Mouse (Mus musculus): ENCODE measurements at regions not wholly inside any gene's neighbourhood (a gene's known extent, or its start where the extent isn't known, plus 50 kb on each side); places are given as distances from the start of the nearest gene placed in this dataset.

- DNase-seq: no peak
- intact Hi-C loops (cut with DNase I): no loop called here
Measured at GRCm38 (mm10) chr8:38723254-38723653, 1729.8 kb downstream of the AI429214 start.

GRCm38 (mm10) chr8:38725257-38725656, 1731.9 kb downstream of the AI429214 start:
- no peak for DNase-seq
- intact Hi-C loops (cut with DNase I): no loop called here

- intact Hi-C loops (cut with DNase I): no loop called here
- DNase-seq: no peak
Measured at GRCm38 (mm10) chr8:38747134-38747533, 1753.7 kb downstream of the AI429214 start.

GRCm38 (mm10) chr8:38766626-38767226, 1773.3 kb downstream of the AI429214 start:
- intact Hi-C loops (cut with DNase I): no loop called here
- DNase-seq: no peak

GRCm38 (mm10) chr8:38812482-38812881, 1819.1 kb downstream of the AI429214 start:
- intact Hi-C loops (cut with DNase I): no loop called here
- DNase-seq: no peak

GRCm38 (mm10) chr8:38818163-38818562, 1824.8 kb downstream of the AI429214 start:
- intact Hi-C loops (cut with DNase I): no loop called here
- peak; percentile 39 for DNase-seq

GRCm38 (mm10) chr8:38861436-38861835, 1813.4 kb upstream of the Adam24 start:
- no peak for DNase-seq
- intact Hi-C loops (cut with DNase I): no loop called here

- intact Hi-C loops (cut with DNase I): no loop called here
- DNase-seq: no peak
Measured at GRCm38 (mm10) chr8:38867370-38867769, 1807.5 kb upstream of the Adam24 start.
